Mouse (Mus musculus): Measurements from ENCODE around the gene Atp11a.

Atp11a gene

DNA sequence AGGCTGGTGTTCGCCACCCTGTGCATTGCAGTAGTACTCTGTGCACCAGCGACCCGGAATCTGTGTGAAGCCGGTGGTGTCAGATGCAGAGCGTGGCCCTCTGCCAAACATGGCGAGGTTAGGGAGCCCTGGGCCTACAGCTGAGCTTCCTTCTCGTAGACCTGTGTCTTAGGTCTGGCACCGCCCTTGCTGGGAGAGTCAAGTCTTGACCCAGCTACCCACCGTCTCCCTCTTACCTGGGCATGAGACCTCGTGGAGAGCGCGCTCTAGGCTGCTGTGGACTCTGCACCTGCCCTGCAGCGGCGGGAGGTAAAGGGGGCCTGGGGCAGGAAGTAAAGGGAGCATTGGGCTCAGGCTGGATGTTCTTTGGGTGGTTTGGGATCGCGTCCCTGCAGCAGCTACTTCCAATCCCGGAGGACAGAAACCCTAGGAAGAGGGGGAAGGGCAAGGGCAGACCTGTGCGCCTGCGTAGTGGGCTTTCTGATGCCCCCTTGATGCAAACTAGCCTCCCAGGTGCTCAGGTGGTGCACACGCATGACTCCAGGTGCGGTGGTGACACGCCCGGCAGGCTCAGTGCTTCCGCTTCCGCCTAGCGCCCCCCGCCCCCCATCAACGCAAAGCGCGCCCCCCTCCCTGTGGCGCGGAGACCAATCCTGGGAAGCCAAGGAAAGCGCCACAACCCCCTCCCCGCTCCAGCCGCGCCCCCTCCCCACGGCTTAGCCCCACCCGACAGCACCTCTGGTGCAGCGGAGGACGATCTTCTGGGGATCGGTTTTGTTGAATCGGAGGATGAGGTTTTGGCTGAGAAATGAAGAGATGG lies 158.6 kb downstream of the Atp11a start:
- no peak for DNase-seq

DNA sequence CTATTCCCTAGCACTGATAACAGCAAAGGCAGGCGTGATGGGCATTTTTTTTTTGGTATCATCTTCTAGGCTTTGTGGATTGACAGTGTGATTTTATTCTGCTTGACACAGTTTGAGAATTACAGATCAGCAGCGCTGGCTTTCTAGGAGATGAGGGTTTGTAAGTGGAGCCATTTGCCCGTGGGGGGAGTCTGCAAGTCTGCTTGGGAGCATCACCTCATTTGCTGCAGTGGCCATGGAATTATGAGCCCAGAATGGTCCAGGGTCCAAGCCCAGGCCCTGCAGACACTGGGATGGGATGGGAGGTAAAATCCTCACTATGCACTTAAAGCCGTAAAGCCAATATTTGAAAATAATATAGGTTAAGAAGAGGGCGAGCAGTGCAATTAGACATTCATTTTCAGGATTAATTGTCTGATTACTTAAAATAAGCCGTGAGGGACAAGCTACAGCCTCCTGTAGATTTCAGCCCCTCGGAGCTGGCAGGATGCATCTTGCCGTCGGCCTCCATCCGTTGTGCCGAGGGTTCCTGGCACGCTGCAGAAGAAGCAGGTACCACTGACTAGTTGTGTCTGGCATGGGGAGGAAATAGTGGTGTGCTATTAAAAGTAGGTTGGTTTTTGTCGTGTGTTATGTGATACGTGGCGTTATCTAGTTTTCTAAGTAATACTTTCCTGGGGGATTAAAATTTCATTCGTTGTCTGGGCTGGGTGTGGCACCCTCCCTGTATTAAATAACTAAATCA lies 159.5 kb downstream of the Atp11a start:
- DNase-seq = no peak

DNA sequence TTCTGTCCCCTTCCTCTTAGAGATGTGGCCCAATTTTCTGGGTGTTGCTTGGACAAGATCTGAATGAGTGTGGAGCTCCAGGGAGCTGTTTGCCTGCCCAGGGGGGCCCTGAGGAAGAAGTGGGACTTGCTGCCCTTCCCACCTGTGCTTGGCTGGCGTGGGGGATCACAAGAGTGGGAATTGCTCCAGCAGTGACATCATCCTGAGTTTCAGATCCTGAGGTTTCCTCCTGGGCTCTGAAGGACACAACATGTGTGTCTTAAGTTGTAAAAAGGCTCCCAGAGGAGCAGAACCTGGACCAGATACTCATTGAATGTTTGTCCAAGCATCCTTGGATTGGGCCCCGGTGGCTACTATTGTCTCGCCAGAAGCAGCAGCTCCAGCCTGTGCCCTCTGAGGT lies 160.2 kb downstream of the Atp11a start:
- DNase-seq = no peak

DNA sequence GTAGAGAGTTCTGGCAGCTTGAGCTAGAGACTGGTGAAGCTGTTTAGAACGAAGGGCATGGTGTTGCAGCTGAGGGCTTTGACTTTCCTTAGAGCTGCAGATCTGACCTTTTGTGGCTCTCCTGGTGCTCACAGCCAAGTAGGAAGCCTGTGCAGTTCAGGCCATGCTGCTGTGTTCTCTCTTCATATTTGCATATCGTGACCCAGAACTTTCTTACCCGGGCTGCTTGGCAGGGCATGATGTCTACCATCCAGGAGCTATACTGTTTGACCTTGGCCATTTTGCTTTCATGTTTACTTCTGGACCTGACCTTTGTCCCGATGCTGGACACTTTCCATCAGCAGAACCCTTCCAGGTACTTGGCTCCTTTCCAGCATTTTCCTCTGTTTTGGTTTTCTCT lies 161.0 kb downstream of the Atp11a start:
- DNase-seq = no peak
